ENCODE assay signal across 25 mouse cellular contexts in the genomic region with DNA sequence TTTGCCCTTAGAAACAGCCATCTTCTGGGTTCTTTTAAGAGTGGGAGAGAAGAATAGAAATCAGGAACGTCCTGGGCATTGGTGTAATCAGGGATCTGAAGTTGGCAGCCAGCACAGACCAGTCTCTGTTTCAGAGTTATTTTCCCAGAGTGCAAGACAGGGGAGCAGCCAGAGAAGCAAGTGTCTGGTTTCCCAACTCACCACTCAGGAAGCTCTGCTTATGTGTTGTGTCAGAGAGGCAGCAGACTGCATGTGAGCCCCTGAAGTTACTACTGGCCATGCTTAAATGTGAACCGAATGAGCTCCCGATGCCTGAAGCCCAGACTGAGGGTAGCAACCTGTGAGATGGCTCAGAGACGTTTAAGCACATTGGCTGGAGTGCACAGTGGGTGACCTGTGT.
DNase-seq lines count a peak whose midpoint lies in the region; ATAC-seq lines count a peak whose summit lies in the region.
"Had no signal": no experiment of that assay in that cellular context is flagged by ENCODE, and none has a peak within 500 bp of the region (broad histone marks: within the 10 kb centered on the region; RNA-seq: fewer than 3 reads in every experiment).

No protein-coding gene starts in this region.

- no peaks in the 10 kb centered on the region for H3K36me3 ChIP-seq in embryonic facial prominence, embryonic 14.5 days (ENCODE audit: control insufficient read depth, insufficient read depth, low read length)
- no peaks in the 10 kb centered on the region for H3K36me3 ChIP-seq in embryonic facial prominence, embryonic 10.5 days (replicated peaks)
- no peaks in the 10 kb centered on the region for H3K36me3 ChIP-seq in heart, embryonic 16.5 days (ENCODE audit: control insufficient read depth, insufficient read depth)
- H3K36me3 ChIP-seq: forebrain, embryonic 12.5 days; G1E; hindbrain, embryonic 10.5 days had no signal

- H3K27me3 ChIP-seq in embryonic facial prominence, embryonic 14.5 days (replicated peaks; ENCODE audit: control insufficient read depth, insufficient read depth, low read length), result no peaks in the 10 kb centered on the region
- 0 out of 2 replicates have a peak, but pooled peaks cover 8% of the 10 kb centered on the region for H3K27me3 ChIP-seq in embryonic facial prominence, embryonic 10.5 days (replicated peaks; ENCODE audit: low read depth, poor library complexity, severe bottlenecking)
- H3K27me3 ChIP-seq in heart, embryonic 16.5 days (ENCODE audit: control insufficient read depth, insufficient read depth, low read length), result no peaks in the 10 kb centered on the region
- H3K27me3 ChIP-seq: forebrain, embryonic 12.5 days; Patski had no signal

- no peak overlapping the region for H3K4me3 ChIP-seq in embryonic facial prominence, embryonic 14.5 days (ENCODE audit: low read depth, low read length)
- no peak overlapping the region for H3K4me3 ChIP-seq in embryonic facial prominence, embryonic 10.5 days
- no peak overlapping the region for H3K4me3 ChIP-seq in heart, embryonic 16.5 days (ENCODE audit: low read length)
- H3K4me3 ChIP-seq: forebrain, embryonic 12.5 days; hindbrain, embryonic 10.5 days had no signal

- H3K4me1 ChIP-seq in embryonic facial prominence, embryonic 14.5 days (ENCODE audit: control insufficient read depth, insufficient read depth, low read length), result peaks cover 4% of the 10 kb centered on the region; the same call in 1 of the 2 replicates
- 0 out of 2 replicates have a peak, but pooled peaks cover 3% of the 10 kb centered on the region for H3K4me1 ChIP-seq in embryonic facial prominence, embryonic 10.5 days
- peaks cover 6% of the 10 kb centered on the region for H3K4me1 ChIP-seq in heart, embryonic 16.5 days (ENCODE audit: control insufficient read depth, insufficient read depth, low read length)

- H3K27ac ChIP-seq in embryonic facial prominence, embryonic 14.5 days (replicated peaks; ENCODE audit: low read depth, low read length), result no peak overlapping the region
- no peak overlapping the region for H3K27ac ChIP-seq in embryonic facial prominence, embryonic 10.5 days (replicated peaks)
- 0 out of 2 replicates have a peak overlapping the region, but pooled peaks have one; percentile 25 for H3K27ac ChIP-seq in heart, embryonic 16.5 days (ENCODE audit: low read length)
- H3K27ac ChIP-seq: forebrain, embryonic 12.5 days; hindbrain, embryonic 10.5 days; hindbrain, embryonic 14.5 days had no signal

- WGBS in embryonic facial prominence, embryonic 14.5 days, result 50% methylated on average over 4 of the region's 4 CpGs
- 75% methylated on average over 4 of the region's 4 CpGs for WGBS in embryonic facial prominence, embryonic 10.5 days
- 54% methylated on average over 4 of the region's 4 CpGs for WGBS in heart, embryonic 16.5 days

- no peak for ATAC-seq in embryonic facial prominence, embryonic 14.5 days (ENCODE audit: low read depth)
- ATAC-seq in heart, embryonic 16.5 days (replicated peaks; ENCODE audit: extremely low read depth, insufficient read depth, low FRiP score), result no peak
- peak; percentile 22 for ATAC-seq in granulocyte monocyte progenitor cell, adult 5-6 weeks (replicated peaks; ENCODE audit: poor library complexity, severe bottlenecking)
- ATAC-seq: activated CD4-positive, CD25-positive, alpha-beta regulatory T cell, adult 4 months; CD4-positive, CD25-positive, alpha-beta regulatory T cell, adult 4 months; forebrain, postnatal 0 days; intestine, embryonic 16.5 days; Patski had no signal

- H3K9ac ChIP-seq in embryonic facial prominence, embryonic 14.5 days (ENCODE audit: low read depth, low read length), result no peak overlapping the region
- H3K9ac ChIP-seq in heart, embryonic 16.5 days (ENCODE audit: low read length), result no peak overlapping the region
- H3K9ac ChIP-seq: forebrain, embryonic 12.5 days; forebrain, postnatal 0 days; hindbrain, embryonic 14.5 days had no signal

- peak; percentile 51 for DNase-seq in embryonic facial prominence, embryonic 14.5 days (ENCODE audit: low spot score)
- DNase-seq in embryonic facial prominence, embryonic 10.5 days (ENCODE audit: low spot score), result no peak
- no peak for DNase-seq in heart, postnatal 4 days
- no peak for DNase-seq in thymus, postnatal 10 days (ENCODE audit: low spot score in 2 of 2)
- no peak for DNase-seq in lung, postnatal 25 days (ENCODE audit: low spot score)
- DNase-seq: adrenal gland, adult 2 months; adrenal gland, postnatal 25 days; B cell, adult 2 months; cerebellum, adult 18-20 months; cerebellum, postnatal 10 days; forebrain, postnatal 0 days; gastrocnemius, postnatal 14 days; heart, postnatal 14 days; kidney, adult 2 months had no signal

- no peak overlapping the region for H3K4me2 ChIP-seq in embryonic facial prominence, embryonic 14.5 days (ENCODE audit: low read depth, low read length)
- H3K4me2 ChIP-seq in heart, embryonic 16.5 days (ENCODE audit: low read depth, low read length), result no peak overlapping the region
- H3K4me2 ChIP-seq: forebrain, embryonic 12.5 days; heart, embryonic 11.5 days; hindbrain, embryonic 14.5 days had no signal

- H3K9me3 ChIP-seq in embryonic facial prominence, embryonic 14.5 days (ENCODE audit: control insufficient read depth, low read length), result no peaks in the 10 kb centered on the region
- no peaks in the 10 kb centered on the region for H3K9me3 ChIP-seq in embryonic facial prominence, embryonic 10.5 days
- H3K9me3 ChIP-seq in heart, embryonic 16.5 days (replicated peaks; ENCODE audit: control insufficient read depth, low read length), result no peaks in the 10 kb centered on the region
- H3K9me3 ChIP-seq: forebrain, embryonic 12.5 days; hindbrain, embryonic 10.5 days had no signal
